Mouse (Mus musculus) lung, embryonic 15.5 days (tissue): ENCODE data around the gene Agpat1. TPM values are rescaled to one million over a fixed set of nuclear protein-coding genes. Genes with fewer than 3 reads are reported as not detected.
A peak's percentile ranks its signal among the peaks of the same experiment; 100 is the strongest.

ENCODE experiments used
- ATAC-seq: fragments of 200-750 bp; cut with Nextera tagmentation; 2 replicates; pipeline ENCODE4 v1.8.0; 2017; ENCODE audit warnings: moderate number of reproducible peaks, borderline replicate concordance; ENCODE audit not compliant: low FRiP score, low TSS enrichment; ENCODE audit errors: extremely low read depth
- H3K27ac ChIP-seq: fragments of 300-500 bp; sonication (generic); 2 replicates; pipeline ENCODE4 v1.5.1; 2015; ENCODE audit warnings: moderate library complexity, mild to moderate bottlenecking, inconsistent platforms
- H3K27me3 ChIP-seq: fragments of 300-500 bp; sonication (generic); 2 replicates; pipeline ENCODE4 v1.6.1; 2015; ENCODE audit warnings: inconsistent platforms
- H3K36me3 ChIP-seq: fragments of 300-500 bp; sonication (generic); 2 replicates; pipeline ENCODE4 v1.6.1; 2015; ENCODE audit warnings: inconsistent platforms
- H3K4me1 ChIP-seq: fragments of 300-500 bp; sonication (generic); 2 replicates; pipeline ENCODE4 v1.6.1; 2015; ENCODE audit warnings: inconsistent platforms
- H3K4me2 ChIP-seq: fragments of 300-500 bp; sonication (generic); 2 replicates; pipeline ENCODE4 v1.6.1; 2015; ENCODE audit warnings: inconsistent platforms, mild to moderate bottlenecking, moderate library complexity
- H3K4me3 ChIP-seq: fragments of 300-500 bp; sonication (generic); 2 replicates; pipeline ENCODE4 v1.5.1; 2015; ENCODE audit warnings: mild to moderate bottlenecking, inconsistent platforms
- H3K9ac ChIP-seq: fragments of 300-500 bp; sonication (generic); 2 replicates; pipeline ENCODE4 v1.6.1; 2015; ENCODE audit warnings: inconsistent platforms
- H3K9me3 ChIP-seq: fragments of 300-500 bp; sonication (generic); 2 replicates; pipeline ENCODE4 v1.6.1; 2016; ENCODE audit warnings: inconsistent platforms
- WGBS: fragments of 180-500 bp; shearing (Covaris S2); methylation state at CpG from one replicate; pipeline ENCODE4 v1.1.7; 2015; 5-methylcytosine and 5-hydroxymethylcytosine counted together
- polyA plus RNA-seq: library from polyadenylated mRNA; unstranded; fragments of >200 nt; fragmentation: Nextera tagmentation; extraction: Ambion mirVana; gene quantifications from 2 replicates; pipeline ENCODE4 v1.2.1, GENCODE M21; 2015

The Agpat1 gene
- polyA plus RNA-seq, 1 experiment from 2014 or later = 51.9 TPM

DNA sequence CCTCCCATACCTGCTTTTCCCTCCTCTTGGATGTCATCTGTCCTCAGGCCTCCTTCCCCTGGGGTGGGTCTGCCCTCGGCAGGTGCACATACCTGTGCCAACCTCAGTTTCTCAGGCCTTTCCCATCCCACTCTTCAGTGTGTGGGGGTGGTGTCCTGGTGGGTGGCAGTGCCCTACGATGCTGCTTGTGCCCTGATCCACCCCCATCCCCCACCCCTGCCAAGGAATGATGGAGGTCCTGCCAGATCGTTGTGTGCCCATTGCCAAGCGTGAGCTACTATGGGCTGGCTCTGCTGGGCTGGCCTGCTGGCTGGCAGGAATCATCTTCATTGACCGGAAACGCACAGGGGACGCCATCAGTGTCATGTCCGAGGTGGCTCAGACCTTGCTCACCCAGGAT lies 7.0 kb downstream of the Agpat1 start:
- H3K9ac ChIP-seq = no peak overlapping the region
- H3K9me3 ChIP-seq = no peaks in the 10 kb centered on the region
- 89% methylated on average over 8 of the region's 8 CpGs for WGBS
- H3K36me3 ChIP-seq = peaks cover 37% of the 10 kb centered on the region
- H3K4me3 ChIP-seq = no peak overlapping the region
- H3K4me1 ChIP-seq = peaks cover 14% of the 10 kb centered on the region
- H3K27me3 ChIP-seq = no peaks in the 10 kb centered on the region
- no peak overlapping the region for H3K27ac ChIP-seq
- no peak overlapping the region for H3K4me2 ChIP-seq
- no peak for ATAC-seq

DNA sequence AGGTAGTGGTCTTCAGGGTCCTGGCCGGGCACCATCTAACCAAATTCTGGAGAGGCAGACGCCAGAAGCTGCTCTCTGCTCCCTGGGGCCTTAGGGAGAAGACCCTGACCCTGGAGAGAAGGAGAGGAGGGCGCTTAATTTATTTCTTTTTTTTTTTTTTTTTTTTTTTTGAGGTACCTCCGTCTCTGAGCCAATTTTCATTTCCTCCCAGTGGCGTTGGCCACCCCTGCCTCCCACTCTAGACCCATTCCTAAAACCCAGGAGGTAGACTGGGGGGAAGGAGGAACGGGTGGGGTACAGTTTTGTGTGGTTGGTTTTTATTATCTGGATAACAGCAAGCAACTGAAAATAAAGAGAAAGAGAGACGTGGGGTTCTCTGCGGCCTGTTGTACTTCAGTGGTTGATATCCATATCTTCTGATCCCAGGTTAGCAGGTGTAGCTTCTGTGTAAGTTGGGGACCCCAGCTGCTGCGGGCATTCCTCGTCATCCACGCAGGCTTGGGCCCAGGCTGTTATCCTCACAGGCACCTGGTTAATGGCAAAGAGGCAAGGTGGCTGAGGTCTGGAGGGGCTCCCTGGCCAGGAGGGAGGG lies 9.1 kb downstream of the Agpat1 start:
- H3K9ac ChIP-seq = no peak overlapping the region
- H3K27ac ChIP-seq = no peak overlapping the region
- no peak overlapping the region for H3K4me3 ChIP-seq
- WGBS = 81% methylated on average over 11 of the region's 11 CpGs
- H3K4me2 ChIP-seq = no peak overlapping the region
- H3K27me3 ChIP-seq = no peaks in the 10 kb centered on the region
- no peaks in the 10 kb centered on the region for H3K4me1 ChIP-seq
- ATAC-seq = no peak
- no peaks in the 10 kb centered on the region for H3K9me3 ChIP-seq
- peaks cover 37% of the 10 kb centered on the region for H3K36me3 ChIP-seq

DNA sequence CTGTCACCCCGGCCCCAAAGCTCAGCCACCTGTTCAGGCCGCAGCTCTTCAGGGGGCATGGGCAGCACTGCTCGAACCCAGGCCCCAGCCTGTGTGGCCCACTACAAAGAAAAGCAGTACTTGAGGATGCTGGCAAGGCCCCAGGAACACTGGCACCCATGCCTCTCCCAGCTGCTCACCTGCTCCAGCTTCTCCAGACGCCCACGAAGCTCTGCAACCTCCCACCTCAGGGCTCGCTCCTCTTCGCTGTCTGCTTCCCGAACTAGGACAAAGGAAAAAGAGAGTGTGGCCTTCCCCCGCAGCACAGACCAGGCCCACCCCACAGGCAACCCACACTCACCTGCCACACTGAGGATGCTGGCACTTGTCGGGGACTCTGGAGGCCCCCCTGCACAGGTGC lies 9.8 kb downstream of the Agpat1 start:
- Histone ChIP-seq H3K9me3 (no peaks in the 10 kb centered on the region), H3K9ac (no peak overlapping the region), H3K4me3 (no peak overlapping the region), H3K4me2 (no peak overlapping the region), H3K27me3 (no peaks in the 10 kb centered on the region), H3K27ac (no peak overlapping the region), H3K36me3 (peaks cover 37% of the 10 kb centered on the region), H3K4me1 (no peaks in the 10 kb centered on the region)
- WGBS = 85% methylated on average over 10 of the region's 10 CpGs
- no peak for ATAC-seq

DNA sequence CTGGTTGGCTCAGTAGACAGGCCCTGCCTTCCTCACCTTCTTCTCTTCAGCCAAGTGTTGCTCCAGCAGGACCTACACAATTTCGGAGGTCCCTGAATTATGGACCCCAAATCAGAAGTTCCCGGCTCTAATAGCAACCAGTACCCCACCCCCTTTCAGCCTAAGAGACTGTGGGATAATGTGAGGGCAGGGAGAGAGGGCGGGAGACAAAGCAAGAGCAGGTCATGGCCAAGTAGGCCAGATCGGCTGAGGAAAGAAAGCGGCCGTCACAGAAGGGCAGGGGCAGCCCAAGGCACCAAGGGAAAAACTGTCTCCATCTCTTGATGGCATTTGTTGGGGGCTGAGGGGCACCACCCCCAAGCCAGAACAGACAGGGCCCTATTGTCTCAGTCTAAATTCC lies 11.8 kb downstream of the Agpat1 start, which contains the start of gene Egfl8:
Gene Egfl8 (minus strand): TSS at position 101 of the 400 bp plus-strand sequence.
- H3K36me3 ChIP-seq = peaks cover 31% of the 10 kb centered on the region
- peak within 1 kb of the TSS; percentile 8; the same call in 1 of the 2 replicates for H3K27ac ChIP-seq
- H3K9ac ChIP-seq = no peak within 1 kb of the TSS

DNA sequence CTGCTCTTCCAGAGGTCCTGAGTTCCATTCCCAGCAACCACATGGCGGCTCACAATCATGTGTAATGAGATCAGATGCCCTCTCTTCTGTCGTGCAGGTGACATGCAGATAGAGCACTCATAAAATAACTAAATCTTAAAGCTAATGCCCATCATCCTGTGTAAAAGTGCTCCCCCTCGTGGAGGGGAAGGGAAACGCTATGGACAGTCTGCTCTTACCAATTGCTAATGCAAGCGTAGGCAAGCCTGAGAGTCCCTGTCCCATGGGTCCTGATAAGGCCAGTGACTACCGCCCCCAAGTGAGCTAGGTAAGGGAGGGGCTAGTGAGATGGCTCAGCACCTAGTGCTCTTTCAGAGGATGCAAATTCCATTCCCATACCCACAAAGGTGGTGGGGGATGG lies 14.9 kb downstream of the Agpat1 start:
- Histone ChIP-seq H3K27me3 (no peaks in the 10 kb centered on the region), H3K4me3 (no peak overlapping the region), H3K27ac (no peak overlapping the region), H3K4me1 (no peaks in the 10 kb centered on the region), H3K36me3 (peaks cover 18% of the 10 kb centered on the region), H3K9me3 (no peaks in the 10 kb centered on the region), H3K9ac (no peak overlapping the region), H3K4me2 (no peak overlapping the region)
- no peak for ATAC-seq
- 15% methylated on average over 6 of the region's 6 CpGs for WGBS

More for the DNA sequence above, 11.8 kb downstream of the Agpat1 start, which contains the start of gene Egfl8:
- H3K4me1 ChIP-seq = no peaks in the 10 kb centered on the region
- H3K9me3 ChIP-seq = no peaks in the 10 kb centered on the region
- no peak within 1 kb of the TSS for H3K4me2 ChIP-seq
- H3K4me3 ChIP-seq = no peak within 1 kb of the TSS
- ATAC-seq = no peak
- WGBS = 70% methylated on average over 6 of the region's 6 CpGs
- no peaks in the 10 kb centered on the region for H3K27me3 ChIP-seq

DNA sequence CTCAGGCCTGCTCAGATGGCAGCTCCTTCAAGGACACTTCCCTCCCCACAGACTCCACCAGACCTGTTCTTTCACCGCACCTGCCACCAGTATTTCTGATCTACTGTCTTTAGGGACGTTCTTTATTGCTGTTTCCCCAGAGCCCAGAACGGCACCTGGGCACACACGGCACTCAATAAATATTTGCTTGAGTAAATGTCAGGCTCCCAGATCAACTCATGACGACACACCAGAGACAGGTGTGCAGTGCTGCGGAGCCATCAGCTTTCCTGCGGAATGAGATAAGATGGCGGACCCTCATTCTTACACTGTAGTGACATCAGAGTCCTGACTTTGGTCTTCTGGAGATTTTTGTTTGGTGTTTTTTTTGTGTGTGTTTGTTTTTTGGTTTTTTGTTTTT lies 16.9 kb downstream of the Agpat1 start:
- Histone ChIP-seq H3K9ac (no peak overlapping the region), H3K27ac (no peak overlapping the region), H3K4me3 (no peak overlapping the region), H3K4me1 (peaks cover under 1% of the 10 kb centered on the region; the same call in 1 of the 2 replicates), H3K4me2 (no peak overlapping the region), H3K36me3 (peaks cover 12% of the 10 kb centered on the region), H3K27me3 (no peaks in the 10 kb centered on the region; the same call in 1 of the 2 replicates), H3K9me3 (no peaks in the 10 kb centered on the region)
- no peak for ATAC-seq
- 75% methylated on average over 8 of the region's 8 CpGs for WGBS

DNA sequence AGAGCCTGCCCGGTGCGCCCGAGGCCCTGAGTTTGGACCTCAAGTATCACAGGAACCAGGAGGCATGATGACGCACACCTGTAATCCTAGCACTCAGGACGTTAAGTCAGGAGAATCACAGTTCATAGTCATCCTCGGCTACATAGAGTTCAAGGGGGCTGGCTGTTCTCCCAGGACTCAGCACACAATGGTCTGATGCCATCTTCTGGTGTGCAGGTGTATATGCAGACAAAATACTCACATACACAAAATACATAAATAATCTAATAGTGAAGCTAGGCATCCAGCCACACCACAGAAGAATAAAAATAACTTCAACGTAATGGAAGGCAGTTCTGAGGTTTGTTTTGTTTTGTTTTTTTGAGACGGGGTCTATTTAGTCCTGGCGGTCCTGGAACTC lies 19.1 kb downstream of the Agpat1 start:
- Histone ChIP-seq H3K9me3 (no peaks in the 10 kb centered on the region), H3K4me2 (no peak overlapping the region), H3K36me3 (peaks cover 12% of the 10 kb centered on the region), H3K27me3 (no peaks in the 10 kb centered on the region; the same call in 1 of the 2 replicates), H3K9ac (no peak overlapping the region), H3K4me1 (peaks cover 7% of the 10 kb centered on the region), H3K27ac (no peak overlapping the region), H3K4me3 (no peak overlapping the region)
- WGBS = 84% methylated on average over 9 of the region's 9 CpGs
- no peak for ATAC-seq

DNA sequence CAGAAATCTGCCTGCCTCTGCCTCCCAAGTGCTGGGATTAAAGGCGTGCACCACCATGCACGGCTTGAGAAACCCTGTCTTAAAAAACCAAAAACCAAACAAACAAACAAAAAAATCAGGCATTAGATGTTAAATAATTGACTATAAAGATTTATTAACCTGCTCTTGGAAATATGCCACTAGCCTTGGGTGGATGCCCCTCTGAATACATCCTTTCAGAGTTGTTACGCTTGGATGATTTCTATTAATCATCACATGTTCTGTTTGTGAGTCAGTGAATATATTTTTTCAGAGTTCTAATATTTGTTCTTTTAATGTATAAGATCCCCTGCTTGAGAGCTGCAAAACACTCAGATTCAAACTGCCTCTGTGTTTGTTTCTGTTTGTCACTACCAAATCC lies 20.9 kb downstream of the Agpat1 start:
- Histone ChIP-seq H3K4me1 (peaks cover 22% of the 10 kb centered on the region), H3K27ac (no peak overlapping the region), H3K36me3 (peaks cover 12% of the 10 kb centered on the region), H3K9me3 (no peaks in the 10 kb centered on the region), H3K4me3 (no peak overlapping the region), H3K27me3 (peaks cover 14% of the 10 kb centered on the region), H3K4me2 (no peak overlapping the region), H3K9ac (no peak overlapping the region)
- ATAC-seq = no peak
- WGBS = 87% methylated on average over 3 of the region's 3 CpGs

DNA sequence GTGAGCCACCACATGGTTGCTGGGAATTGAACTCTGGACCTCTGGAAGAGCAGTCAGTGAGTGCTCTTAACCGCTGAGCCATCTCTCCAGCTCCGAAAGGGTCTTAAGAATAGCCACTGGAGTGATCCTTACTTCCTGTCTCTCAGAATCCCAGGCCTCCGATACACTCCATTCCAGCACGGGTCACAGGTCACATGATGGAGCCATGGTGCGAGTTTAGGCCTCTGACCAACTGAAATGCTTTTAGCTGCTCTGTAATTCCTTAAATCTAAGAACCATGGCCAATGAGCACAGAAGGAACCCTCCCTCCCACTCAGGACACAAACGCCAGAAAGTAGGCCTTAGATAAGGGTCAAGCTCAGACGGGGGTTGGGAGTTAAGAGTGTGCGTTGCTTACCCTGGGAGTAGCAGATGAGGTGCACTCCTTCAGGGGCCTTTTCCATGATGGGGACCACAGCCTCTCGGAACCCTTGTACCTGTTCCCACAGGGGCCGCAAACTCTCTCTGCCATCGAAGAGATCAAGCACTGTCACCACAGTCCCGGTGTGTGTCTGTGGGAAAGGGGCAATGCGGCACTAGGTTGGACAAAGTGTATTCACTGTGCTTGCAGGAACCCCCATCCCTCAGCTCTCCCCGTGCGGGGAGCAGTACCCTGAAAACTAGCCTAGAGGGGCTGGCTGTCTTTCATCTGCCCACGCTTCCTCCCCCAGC lies 22.2 kb downstream of the Agpat1 start:
- Histone ChIP-seq H3K4me2 (peak overlapping the region; percentile 82), H3K4me1 (peaks cover 34% of the 10 kb centered on the region), H3K27ac (0 out of 2 replicates have a peak overlapping the region, but pooled peaks have one; percentile 90), H3K9ac (peak overlapping the region; percentile 58), H3K4me3 (peak overlapping the region; percentile 69), H3K9me3 (no peaks in the 10 kb centered on the region), H3K36me3 (peaks cover 12% of the 10 kb centered on the region), H3K27me3 (peaks cover 26% of the 10 kb centered on the region)
- 49% methylated on average over 16 of the region's 16 CpGs for WGBS
- ATAC-seq = no peak

DNA sequence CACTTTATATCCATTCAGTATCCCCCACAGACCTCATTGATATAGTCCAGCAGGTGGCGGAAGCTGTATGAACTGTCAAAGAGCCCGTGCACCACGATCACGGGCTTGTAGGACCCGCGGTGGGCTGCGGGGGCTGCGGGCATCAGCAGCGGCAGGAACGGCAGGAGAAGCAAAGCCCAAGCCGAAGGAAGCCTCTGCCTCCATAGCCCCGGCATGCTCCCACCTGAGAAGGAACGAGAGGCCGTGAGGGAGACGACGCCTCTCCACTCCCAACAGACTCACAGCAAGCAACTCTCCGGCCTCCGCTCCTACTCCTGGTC lies 22.7 kb downstream of the Agpat1 start:
- ATAC-seq = no peak
- Histone ChIP-seq H3K27ac (peak overlapping the region; percentile 90), H3K4me2 (peak overlapping the region; percentile 82), H3K36me3 (peaks cover 8% of the 10 kb centered on the region), H3K9ac (peak overlapping the region; percentile 58), H3K27me3 (peaks cover 32% of the 10 kb centered on the region), H3K9me3 (no peaks in the 10 kb centered on the region), H3K4me3 (peak overlapping the region; percentile 69), H3K4me1 (peaks cover 39% of the 10 kb centered on the region)
- 0% methylated on average over 18 of the region's 18 CpGs for WGBS

DNA sequence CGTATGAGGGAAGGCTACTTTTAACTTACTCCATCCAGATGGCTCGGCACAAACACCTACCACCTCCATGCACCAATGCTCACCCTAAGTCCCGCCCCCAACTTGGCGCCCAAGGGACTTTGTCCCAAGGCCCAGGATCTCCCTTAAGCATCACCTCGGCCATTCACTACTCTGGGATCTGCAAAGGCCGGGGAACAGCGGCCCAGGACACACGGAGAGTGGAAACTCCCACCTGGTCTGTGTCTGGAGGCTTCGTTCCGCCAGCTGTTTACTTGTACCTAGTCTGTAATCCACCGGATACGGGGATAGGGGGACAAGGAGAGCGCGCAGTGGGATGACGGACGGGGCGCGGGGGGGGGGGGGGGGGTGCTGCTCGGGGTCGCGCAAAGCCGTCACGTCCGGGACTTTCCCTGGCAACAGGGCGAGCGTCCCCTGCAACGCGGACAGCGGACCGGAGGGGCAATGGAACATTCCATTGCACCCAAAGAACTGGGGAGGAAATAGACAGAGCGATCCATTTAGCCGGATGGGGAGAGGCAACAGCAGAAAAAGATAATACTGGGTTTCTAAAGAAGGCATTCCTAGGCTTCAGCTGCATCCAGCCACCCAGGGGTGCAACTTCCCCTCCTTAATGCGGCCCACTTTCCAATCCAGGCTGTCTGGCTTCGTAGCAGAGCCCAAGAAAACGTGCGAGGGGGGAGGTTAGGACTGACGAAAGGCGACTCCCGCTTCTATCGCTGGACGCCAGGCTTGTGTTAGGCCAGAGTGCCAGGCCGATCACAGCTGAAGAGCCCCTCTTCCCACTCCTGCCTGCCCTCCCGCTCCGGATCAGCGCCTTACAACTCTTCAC lies 23.3 kb downstream of the Agpat1 start:
- Histone ChIP-seq H3K9ac (peak overlapping the region; percentile 58), H3K9me3 (no peaks in the 10 kb centered on the region), H3K27ac (peak overlapping the region; percentile 90), H3K27me3 (peaks cover 37% of the 10 kb centered on the region), H3K36me3 (peaks cover 8% of the 10 kb centered on the region; the same call in 1 of the 2 replicates), H3K4me1 (peaks cover 45% of the 10 kb centered on the region), H3K4me3 (peak overlapping the region; percentile 69), H3K4me2 (peak overlapping the region; percentile 82)
- ATAC-seq = peak; percentile 86
- WGBS = under 1% methylated on average over 37 of the region's 45 CpGs
